Mouse (Mus musculus) forebrain, embryonic 14.5 days (tissue): ENCODE measurements around the gene Slc10a2. TPM values are rescaled to one million over a fixed set of nuclear protein-coding genes. Genes with fewer than 3 reads are reported as not detected.
"Not testable (repeated sequence)": the region's sequence is repeated elsewhere in the genome, so short reads cannot be mapped to it uniquely, and the experiment has no call there.

Experiments used
- ATAC-seq: fragments of 200-750 bp; cut with Nextera tagmentation; 2 replicates; pipeline ENCODE4 v1.8.0; 2017; ENCODE audit warnings: mild to moderate bottlenecking, moderate library complexity
- DNase-seq: peaks from one replicate; pipeline ENCODE4 v3.0.0-alpha.2; 2015; ENCODE audit warnings: low spot score
- H3K27ac ChIP-seq: fragments of 300-500 bp; sonication (generic); 2 replicates; pipeline ENCODE4 v1.5.1; 2014; ENCODE audit warnings: low read depth, mild to moderate bottlenecking, control low read depth, low read length, moderate library complexity
- H3K27me3 ChIP-seq: fragments of 300-500 bp; sonication (generic); replicated peaks from 2 replicates; pipeline ENCODE4 v1.6.1; 2014; ENCODE audit warnings: low read length, control low read depth, mixed read lengths; ENCODE audit not compliant: control insufficient read depth, insufficient read depth
- H3K36me3 ChIP-seq: fragments of 300-500 bp; sonication (generic); 2 replicates; pipeline ENCODE4 v1.6.1; 2014; ENCODE audit warnings: low read length, control low read depth; ENCODE audit not compliant: control insufficient read depth, insufficient read depth
- H3K4me1 ChIP-seq: fragments of 300-500 bp; sonication (generic); 2 replicates; pipeline ENCODE4 v1.6.1; 2014; ENCODE audit warnings: antibody characterized with exemption, low read length, control low read depth; ENCODE audit not compliant: control insufficient read depth, insufficient read depth
- H3K4me2 ChIP-seq: fragments of 300-500 bp; sonication (generic); 2 replicates; pipeline ENCODE4 v1.6.1; 2014; ENCODE audit warnings: mild to moderate bottlenecking, control low read depth, low read length
- H3K4me3 ChIP-seq: fragments of 300-500 bp; sonication (generic); 2 replicates; pipeline ENCODE4 v1.5.1; 2014; ENCODE audit warnings: low read depth, low read length, control low read depth
- H3K9ac ChIP-seq: fragments of 300-500 bp; sonication (generic); 2 replicates; pipeline ENCODE4 v1.6.1; 2014; ENCODE audit warnings: mild to moderate bottlenecking, low read length, control low read depth, moderate library complexity
- H3K9me3 ChIP-seq: fragments of 300-500 bp; sonication (generic); replicated peaks from 2 replicates; pipeline ENCODE4 v1.6.1; 2016; ENCODE audit warnings: low read length, control low read depth, mixed read lengths; ENCODE audit not compliant: control insufficient read depth
- WGBS: fragments of 180-500 bp; shearing (Covaris S2); extraction: QIAGEN DNeasy Blood & Tissue Kit; methylation state at CpG from one replicate; pipeline ENCODE4 v1.1.7; 2014; 5-methylcytosine and 5-hydroxymethylcytosine counted together
- polyA plus RNA-seq: library from polyadenylated mRNA; unstranded; fragments of >200 nt; fragmentation: Nextera tagmentation; extraction: Ambion mirVana; gene quantifications from 2 replicates; pipeline ENCODE4 v1.2.1, GENCODE M21; 2014

Slc10a2 gene
- not detected in 2 replicates for polyA plus RNA-seq

DNA sequence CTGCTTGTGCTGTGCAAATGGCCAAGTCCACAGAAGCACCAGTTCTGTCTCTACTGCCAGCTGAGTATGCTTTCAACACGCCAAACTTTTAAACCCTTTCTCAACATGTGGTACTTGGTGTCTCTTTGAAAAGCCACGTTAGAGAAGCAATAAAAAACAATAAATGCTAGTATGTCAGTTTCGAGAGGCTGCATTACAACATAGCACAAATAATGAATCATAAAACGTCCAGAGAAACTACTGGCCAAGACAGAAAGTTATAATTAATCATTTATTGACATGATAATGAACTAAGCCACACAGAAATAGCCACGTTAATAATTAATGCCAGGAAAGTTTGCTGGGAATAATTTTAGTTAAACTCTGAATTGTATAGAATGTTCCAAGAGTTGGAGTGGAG is at the start of gene Slc10a2:
Slc10a2 (minus strand) TSS at position 166 of the 400 bp plus-strand sequence.
- Histone ChIP-seq H3K27ac (no peak within 1 kb of the TSS), H3K9me3 (no peaks in the 10 kb centered on the region), H3K36me3 (no peaks in the 10 kb centered on the region), H3K4me1 (no peaks in the 10 kb centered on the region), H3K27me3 (no peaks in the 10 kb centered on the region), H3K4me3 (no peak within 1 kb of the TSS), H3K9ac (no peak within 1 kb of the TSS), H3K4me2 (no peak within 1 kb of the TSS)
- ATAC-seq (no peak), DNase-seq (no peak)
- WGBS: 71% methylated on average over 5 of the region's 5 CpGs

DNA sequence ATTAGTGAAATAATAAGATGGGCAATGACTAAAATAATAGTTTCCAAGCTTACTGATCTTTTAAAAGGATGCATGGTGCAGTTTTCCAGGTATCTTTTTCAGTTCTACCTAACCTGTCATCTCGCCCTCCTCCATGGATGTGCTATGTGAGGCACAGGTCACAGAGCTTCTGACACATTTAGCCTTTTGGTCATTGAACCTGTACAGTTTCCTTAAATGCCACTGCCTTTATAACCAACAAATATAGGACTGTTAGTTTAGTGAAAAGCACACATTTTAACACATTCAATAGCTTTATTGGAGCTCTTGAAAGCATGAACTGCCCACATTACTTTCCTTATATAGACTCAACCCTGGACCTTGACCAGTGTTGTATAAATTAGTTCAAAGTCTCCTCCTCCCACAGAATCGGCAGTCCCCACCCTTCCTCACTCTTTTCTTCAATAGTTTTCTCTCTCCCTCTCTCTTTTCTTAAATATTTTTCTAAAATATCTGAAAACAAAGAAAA is 24.2 kb upstream of the Slc10a2 start:
- no peak for ATAC-seq
- Histone ChIP-seq H3K4me2 (no peak overlapping the region), H3K27ac (no peak overlapping the region), H3K36me3 (no peaks in the 10 kb centered on the region), H3K4me3 (no peak overlapping the region), H3K9ac (no peak overlapping the region), H3K4me1 (no peaks in the 10 kb centered on the region), H3K9me3 (no peaks in the 10 kb centered on the region), H3K27me3 (no peaks in the 10 kb centered on the region)
- DNase-seq: no peak
- 82% methylated on average over 2 of the region's 2 CpGs for WGBS

DNA sequence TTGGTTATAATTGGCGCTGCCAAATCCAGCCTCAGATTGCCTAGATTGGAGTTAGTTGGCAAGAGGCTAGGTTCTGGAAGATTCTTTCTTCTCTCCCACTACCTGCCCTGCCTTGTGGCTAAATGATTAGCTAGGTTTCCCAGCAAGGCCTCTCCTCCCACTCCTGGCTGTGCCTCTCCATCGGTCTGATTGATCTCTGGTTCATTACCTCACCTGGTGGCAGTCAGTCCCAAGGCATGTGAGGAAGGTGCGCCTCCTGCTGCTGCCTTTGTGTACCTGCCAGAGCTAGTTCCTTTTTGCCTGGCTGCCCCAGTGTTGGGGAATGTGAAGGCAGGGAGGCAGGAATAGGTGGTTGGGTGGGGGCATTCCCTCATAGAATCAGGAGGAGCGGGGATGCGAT is 1.7 kb upstream of the Slc10a2 start:
- H3K27me3 ChIP-seq: no peaks in the 10 kb centered on the region
- H3K9ac ChIP-seq: no peak overlapping the region
- no peak overlapping the region for H3K27ac ChIP-seq
- no peaks in the 10 kb centered on the region for H3K4me1 ChIP-seq
- DNase-seq (no peak), ATAC-seq (no peak)
- no peaks in the 10 kb centered on the region for H3K9me3 ChIP-seq
- WGBS: 68% methylated on average over 5 of the region's 5 CpGs
- no peak overlapping the region for H3K4me3 ChIP-seq
- H3K36me3 ChIP-seq: no peaks in the 10 kb centered on the region
- no peak overlapping the region for H3K4me2 ChIP-seq

DNA sequence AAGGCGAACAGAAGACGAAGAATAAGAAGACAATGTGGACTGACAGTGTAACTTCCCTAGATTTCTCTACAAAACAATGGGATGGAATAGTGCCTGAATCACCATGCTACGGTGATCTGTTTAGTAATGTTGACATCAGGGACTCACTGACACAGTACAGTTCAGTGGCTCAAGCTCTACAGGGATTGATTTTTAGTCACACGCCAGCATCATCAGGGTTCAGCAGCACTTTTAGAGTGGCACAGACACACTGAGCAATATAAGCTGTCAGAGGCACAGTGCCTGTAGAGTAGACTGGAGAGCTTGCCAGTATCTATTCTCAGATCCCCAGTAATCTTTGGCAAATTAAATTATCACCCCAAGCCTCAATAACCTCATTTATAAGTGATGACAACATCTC is 9.8 kb downstream of the Slc10a2 start:
- H3K27ac ChIP-seq: no peak overlapping the region
- H3K4me1 ChIP-seq: no peaks in the 10 kb centered on the region
- DNase-seq (peak; percentile 3), ATAC-seq (no peak)
- no peak overlapping the region for H3K4me2 ChIP-seq
- no peak overlapping the region for H3K9ac ChIP-seq
- no peak overlapping the region for H3K4me3 ChIP-seq
- no peaks in the 10 kb centered on the region for H3K27me3 ChIP-seq
- 87% methylated on average over 4 of the region's 4 CpGs for WGBS
- H3K9me3 ChIP-seq: no peaks in the 10 kb centered on the region
- H3K36me3 ChIP-seq: no peaks in the 10 kb centered on the region

DNA sequence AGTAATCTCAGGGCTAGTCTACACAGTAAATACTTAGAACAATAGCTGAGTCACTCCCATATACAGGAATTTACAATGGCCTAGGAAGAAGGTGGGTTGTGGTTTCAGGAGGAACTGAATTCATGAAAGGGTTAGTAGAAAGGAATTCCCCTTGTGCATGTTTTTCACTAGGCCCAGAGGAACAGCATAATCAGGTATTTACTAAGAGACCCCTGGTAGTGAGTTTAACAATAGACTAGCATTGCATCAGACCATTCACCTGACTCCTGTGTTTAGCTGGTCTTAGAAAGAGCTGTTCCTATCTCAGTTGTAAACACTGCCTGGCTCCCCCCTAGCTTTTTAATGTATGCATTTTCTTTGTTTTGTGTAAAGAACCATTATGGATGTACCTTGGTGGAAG is 11.2 kb downstream of the Slc10a2 start:
- not testable (repeated sequence) for ATAC-seq, H3K27ac ChIP-seq, H3K4me2 ChIP-seq, DNase-seq, H3K9me3 ChIP-seq, H3K27me3 ChIP-seq, H3K4me1 ChIP-seq, H3K4me3 ChIP-seq, H3K9ac ChIP-seq, H3K36me3 ChIP-seq

DNA sequence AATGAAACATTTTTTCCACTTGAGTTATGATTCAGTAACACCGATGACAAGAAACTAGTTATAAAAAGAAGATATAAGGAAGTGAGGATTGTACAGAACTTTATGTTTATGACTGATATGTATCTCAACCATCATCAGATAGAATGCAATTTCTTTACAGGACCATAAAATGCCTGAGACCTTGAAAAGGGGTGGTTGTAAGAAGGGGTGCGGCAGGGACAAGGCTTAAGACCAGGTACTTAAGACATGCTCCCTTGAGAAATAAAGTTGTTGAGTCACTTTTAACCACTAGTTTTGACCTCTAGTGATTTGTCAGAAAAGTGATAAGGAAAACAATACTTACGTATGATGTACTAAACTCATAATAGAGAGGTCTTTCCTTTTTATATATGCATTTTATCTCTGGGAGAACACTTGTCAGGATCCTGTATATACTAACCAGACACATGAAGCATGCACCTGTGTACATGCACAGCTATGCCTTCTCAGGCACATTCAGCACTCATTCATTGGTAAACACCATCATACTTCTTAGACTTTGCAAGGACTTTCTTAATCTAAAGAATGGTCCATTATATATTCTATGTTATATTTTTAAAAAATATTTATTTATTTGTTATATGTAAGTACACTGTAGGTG is 31.4 kb downstream of the Slc10a2 start:
- H3K27me3 ChIP-seq: no peaks in the 10 kb centered on the region
- no peaks in the 10 kb centered on the region for H3K4me1 ChIP-seq
- DNase-seq (no peak), ATAC-seq (no peak)
- H3K9me3 ChIP-seq: no peaks in the 10 kb centered on the region
- no peak overlapping the region for H3K9ac ChIP-seq
- 91% methylated on average over 3 of the region's 3 CpGs for WGBS
- H3K4me2 ChIP-seq: no peak overlapping the region
- no peaks in the 10 kb centered on the region for H3K36me3 ChIP-seq
- H3K4me3 ChIP-seq: no peak overlapping the region
- H3K27ac ChIP-seq: no peak overlapping the region

DNA sequence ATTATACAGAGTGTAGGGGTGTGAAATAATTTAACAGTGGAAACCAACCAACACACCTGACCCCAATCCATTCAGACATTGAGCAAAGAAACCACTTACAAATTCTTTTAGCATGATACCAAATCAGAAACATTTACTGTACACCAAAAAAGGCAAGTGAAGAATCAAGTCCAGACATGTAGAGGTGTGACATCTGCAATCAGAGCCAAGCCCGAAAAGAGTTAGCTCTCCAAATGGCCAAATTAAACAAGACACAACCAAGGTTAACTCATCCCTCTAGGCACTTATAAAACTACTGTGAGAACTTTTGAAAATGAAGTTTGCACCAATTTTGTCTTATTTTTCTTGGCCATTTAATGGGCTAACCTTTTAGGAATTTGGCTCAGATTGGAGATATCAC is 46.3 kb downstream of the Slc10a2 start:
- Histone ChIP-seq H3K9ac (no peak overlapping the region), H3K4me3 (no peak overlapping the region), H3K27me3 (no peaks in the 10 kb centered on the region), H3K4me2 (no peak overlapping the region), H3K27ac (no peak overlapping the region), H3K4me1 (no peaks in the 10 kb centered on the region), H3K36me3 (no peaks in the 10 kb centered on the region), H3K9me3 (no peaks in the 10 kb centered on the region)
- no peak for ATAC-seq
- DNase-seq: no peak
- 90% methylated on average over 1 of the region's 1 CpGs for WGBS

DNA sequence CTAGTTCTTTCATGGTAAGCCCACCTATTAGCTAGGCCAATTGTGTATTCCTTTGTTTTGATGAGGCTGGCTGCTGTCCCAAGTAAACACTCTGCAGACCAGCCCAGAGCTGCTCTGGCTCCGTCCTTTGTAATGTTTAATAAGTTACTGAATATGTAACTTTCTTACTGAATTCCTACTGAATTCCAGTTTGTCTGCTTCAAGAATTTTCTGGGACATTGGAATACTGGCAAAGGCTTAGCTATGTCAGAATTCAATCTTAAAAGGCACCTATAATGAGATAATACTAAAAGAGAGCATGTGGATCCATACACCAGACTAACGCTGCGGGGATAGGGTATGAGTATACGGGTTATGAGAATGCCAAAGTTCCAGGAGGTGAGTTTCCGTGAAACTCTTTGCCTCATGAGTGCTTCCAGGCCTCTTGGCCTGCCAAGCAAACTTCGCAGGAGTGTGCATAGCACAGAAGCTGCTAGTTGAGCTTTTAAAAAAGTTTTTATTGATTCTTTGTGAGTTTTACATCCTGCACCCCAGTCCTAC is 60.7 kb downstream of the Slc10a2 start:
- not testable (repeated sequence) for H3K4me1 ChIP-seq, ATAC-seq, H3K4me3 ChIP-seq, DNase-seq, H3K36me3 ChIP-seq, H3K9me3 ChIP-seq, H3K4me2 ChIP-seq, H3K27ac ChIP-seq, H3K9ac ChIP-seq, H3K27me3 ChIP-seq
- WGBS: 88% methylated on average over 6 of the region's 6 CpGs

DNA sequence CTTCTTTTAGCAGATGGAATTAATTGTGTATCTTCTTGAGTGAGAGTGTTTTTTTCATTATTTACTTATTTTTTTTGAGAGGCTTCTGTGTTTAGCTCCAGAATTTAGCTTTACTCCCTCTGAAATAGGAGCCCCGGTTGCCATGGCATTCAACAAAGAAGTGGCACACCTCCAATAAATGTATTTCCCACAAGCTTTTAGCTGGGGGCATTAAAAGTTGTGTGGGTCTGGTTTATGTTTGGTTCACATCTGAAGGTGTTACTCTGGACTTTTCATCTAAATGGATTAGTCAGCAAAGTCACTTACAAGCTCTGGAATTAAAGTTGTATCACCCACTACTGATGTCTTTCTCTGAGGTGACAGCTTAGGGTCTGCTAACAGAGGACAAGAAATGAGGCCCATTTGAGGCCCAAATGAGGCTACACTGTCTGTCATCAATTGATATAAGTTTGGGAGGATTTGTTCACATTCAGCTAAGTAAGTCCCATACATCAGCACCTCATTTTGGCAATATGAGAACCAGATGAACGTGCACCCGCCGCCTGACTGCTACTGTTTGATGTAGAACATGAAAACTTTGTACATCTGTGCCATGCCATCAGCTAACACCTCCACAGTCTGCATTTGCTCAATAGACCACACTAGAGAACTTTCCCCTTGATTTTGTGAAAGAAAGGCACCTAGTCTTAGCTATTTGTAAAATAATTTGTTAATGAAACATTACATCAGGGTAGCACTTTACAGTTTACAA is 66.2 kb downstream of the Slc10a2 start:
- H3K9ac ChIP-seq: no peak overlapping the region
- H3K36me3 ChIP-seq: no peaks in the 10 kb centered on the region
- no peak overlapping the region for H3K4me3 ChIP-seq
- no peak overlapping the region for H3K4me2 ChIP-seq
- no peaks in the 10 kb centered on the region for H3K27me3 ChIP-seq
- DNase-seq: no peak
- H3K27ac ChIP-seq: no peak overlapping the region
- no peak for ATAC-seq
- H3K9me3 ChIP-seq: no peaks in the 10 kb centered on the region
- 88% methylated on average over 4 of the region's 4 CpGs for WGBS
- H3K4me1 ChIP-seq: no peaks in the 10 kb centered on the region
